Mouse (Mus musculus) bone marrow, adult 2 months (tissue): Measurements from ENCODE around the gene Lasp1.

Experiments used
- CTCF ChIP-seq: fragments of 200-500 bp; IDR thresholded peaks from 2 replicates; pipeline ENCODE4 v1.5.1; 2011; ENCODE audit warnings: low read length, control low read depth; ENCODE audit not compliant: control insufficient read depth, insufficient read depth
- POLR2A ChIP-seq: fragments of 200-500 bp; IDR thresholded peaks from 2 replicates; pipeline ENCODE4 v1.6.1; 2011; ENCODE audit warnings: low read depth, mild to moderate bottlenecking, control low read depth, low read length, borderline replicate concordance; ENCODE audit not compliant: control insufficient read depth

DNA sequence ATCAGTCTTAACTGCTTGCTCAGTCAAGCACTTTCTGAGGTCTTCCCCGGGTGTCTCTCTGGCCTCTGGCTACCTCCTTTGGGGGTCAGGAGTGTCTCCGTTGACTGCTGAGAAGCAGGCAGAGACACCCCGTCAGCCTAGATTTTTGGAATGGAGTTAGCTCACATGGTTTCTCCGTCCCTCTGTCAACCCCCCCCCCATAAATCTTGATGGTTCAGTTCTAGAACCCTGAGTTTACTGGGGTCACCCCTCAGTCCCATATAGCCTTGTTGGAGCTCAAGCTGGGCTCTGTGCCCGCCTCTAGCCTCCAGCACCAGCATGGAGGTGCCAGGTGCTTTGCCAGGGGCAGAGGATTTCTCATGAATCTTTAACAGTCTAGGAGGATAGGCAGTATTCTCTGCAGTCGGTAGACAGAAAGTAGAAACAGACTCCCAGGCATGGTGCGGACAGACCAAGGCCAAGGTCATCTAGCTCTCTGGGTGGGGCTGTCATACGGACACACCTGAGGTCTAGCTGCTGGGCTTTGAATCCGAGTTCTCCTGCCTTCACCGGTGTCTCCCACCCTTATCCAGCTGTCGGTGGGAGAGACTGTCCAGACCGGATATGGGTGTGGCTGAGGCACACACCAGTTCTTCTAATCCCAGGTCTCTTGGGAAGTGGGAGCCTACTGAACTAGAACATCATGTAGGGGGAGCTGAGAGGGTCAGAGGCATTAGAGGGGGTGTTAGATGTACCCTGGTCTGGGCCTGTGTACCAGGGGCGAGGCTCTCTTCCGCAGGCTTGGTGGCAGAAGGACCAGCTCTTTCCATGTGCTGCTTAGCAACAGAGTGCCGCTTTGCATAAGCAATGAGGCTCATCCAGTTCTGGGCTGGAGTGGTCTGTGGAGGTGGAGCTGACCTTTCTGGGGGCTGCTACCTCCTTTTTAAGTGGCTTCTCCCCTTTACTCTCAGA is 7.1 kb downstream of the Lasp1 start:
- TF ChIP-seq CTCF (no peak), POLR2A (no peak)
